Mouse (Mus musculus): Measurements from ENCODE around the gene Ap4b1.

Gene Ap4b1

DNA sequence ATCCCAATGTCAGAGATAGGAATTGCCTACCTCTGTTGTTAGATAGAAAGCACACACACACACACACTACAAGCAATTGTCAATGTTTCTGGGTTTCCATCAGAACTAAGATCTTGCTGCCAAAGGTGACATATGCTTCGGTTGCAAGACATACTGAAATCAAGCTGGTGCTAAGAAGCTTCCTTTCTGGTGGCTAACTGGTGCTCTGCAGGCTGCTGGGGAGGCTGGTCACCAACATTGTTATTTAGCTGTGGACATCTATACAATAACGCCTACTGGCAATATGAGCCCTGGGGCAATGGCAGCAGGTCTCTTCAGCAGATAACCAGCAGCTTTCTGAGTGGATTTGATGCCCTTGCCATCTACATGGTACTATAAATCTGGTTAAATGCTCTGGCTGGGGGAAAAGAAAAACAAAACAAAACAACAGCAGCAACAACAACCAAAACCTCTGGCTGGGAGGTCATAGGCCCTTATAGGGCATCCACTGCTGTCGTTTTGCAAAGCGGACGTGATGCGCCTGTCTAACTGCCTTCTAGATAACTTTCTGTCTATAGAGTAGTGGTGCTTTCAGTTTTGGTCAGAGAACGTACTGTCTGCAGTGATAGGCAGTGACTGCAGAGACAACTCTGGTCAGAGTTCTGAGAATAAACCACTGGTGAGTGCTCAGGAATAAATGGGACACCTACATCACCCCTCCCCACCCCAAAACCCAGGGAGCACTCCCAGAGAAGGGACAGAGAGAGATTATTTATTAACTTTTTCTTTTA, 47.9 kb downstream of the Ap4b1 start:
- no peak for DNase-seq

DNA sequence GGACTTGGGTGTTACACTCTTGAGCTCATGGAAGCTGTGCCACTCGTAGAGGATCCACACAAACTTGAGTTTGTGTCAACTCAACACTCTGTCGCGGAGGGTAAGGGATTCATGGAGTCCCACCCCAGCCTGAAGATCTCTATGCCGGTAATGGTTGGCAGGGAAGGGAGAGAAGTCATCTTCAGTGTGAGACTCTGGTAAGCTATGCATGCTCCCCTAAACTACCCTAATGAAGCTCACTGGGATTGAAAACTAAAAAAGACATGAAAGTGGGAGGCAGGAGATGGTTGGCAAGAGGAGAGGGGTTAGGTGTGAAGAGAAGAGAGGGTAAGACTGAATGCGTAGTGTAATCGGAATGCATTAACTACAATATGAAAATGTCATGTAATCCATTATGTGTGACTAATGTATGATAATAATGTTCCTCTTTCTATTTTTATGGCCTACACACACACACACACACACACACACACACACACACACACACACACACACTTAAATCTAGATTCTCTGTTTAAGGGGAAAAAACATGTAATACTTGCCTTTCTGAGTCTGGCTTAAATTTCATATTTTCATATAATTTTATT, 48.8 kb downstream of the Ap4b1 start:
- DNase-seq = no peak

DNA sequence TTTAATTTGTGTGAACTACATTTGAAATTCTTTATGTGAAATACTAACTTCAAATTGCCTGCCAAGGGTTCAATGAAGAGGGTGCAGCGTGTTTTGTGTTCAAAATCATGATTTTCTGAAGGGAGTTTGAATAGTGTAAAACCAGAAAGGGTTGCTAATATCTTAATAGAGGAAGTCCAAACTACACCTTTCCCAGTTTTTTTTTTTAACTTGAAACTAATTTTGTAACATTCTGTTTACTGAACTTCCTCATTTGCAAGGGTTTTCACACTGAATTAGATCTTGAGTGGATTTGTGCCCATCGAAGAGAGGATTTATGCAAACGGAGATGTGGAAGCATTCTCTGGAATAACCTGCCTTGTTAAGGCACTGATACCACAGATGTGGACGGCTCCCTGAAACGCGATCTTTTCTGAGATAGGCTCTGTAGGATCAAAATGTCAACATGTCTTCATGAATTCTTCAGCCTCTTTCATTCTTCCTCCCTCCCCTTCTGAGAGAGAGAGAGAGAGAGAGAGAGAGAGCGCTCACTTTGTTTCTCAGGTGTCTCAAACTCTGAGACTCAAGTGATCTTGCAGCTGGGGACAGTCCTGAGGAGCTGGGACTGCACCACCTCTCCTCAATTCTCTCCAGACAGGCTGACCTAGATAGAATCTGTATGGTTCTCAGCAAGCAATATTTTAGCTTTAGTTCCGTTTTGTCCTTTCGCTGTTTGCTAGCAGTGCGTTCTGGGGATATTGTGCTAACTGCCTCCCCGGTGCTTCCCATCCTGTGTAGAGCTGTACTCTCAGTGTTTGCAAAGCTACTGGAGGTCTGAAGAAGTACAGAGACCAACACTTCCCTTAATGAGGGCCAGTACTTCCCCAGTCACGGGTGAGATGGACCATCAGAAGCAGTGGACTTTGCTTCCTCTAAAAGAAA, 49.8 kb downstream of the Ap4b1 start, which contains the start of gene Ptpn22:
Gene Ptpn22, plus strand, starts transcription at position 915 of the 921 bp plus-strand sequence.
- peak; percentile 9 for DNase-seq

DNA sequence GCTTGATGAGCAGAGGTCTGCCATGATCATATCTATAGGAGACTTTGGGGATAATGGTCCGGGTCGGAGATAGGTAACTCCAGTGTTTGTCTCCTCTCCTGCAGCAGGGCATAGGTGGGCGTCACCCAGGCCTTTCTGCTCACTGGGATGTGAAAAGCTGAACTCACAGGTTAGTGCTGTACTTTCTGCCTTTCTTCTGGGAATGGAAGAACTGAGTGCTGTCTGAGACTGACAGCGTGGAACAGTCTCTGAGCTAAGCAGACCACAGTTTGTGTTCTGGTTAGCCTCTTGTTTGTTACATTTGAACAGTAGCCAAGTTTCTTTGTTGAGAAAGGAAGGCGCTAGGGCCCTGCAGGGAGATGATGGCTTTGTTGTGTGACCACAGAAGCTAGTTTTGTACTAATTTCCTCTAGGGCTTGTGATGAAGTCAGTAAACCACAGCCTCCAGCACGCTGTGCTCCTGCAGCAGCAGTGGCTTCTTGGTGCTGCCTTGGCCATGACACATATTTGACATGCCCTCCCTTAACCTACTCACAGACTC, 50.6 kb downstream of the Ap4b1 start:
- DNase-seq = peak; percentile 30

DNA sequence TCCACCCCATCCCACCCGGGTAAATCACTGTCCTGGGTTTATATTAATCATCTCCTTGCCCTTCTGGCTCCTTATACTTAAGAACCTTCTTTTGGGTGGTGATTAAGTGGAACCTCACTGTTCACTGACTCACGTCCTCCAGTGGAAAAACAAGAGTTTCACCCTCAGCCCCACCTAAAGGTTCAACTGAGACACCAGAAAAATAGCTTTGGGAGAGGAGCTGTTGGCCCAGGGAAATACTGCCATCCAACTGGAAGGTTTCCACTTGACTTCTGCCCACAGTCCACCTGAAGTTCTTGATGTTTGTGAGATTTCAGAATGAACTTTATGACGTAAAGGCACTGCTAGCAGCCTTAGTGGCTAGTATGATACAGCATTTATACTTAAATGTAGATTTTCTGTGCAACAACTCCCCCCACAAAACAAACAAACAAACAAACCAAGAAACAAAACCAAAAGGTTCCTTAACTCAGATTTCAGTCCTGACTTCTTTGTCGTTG, 53.5 kb downstream of the Ap4b1 start:
- no peak for DNase-seq

DNA sequence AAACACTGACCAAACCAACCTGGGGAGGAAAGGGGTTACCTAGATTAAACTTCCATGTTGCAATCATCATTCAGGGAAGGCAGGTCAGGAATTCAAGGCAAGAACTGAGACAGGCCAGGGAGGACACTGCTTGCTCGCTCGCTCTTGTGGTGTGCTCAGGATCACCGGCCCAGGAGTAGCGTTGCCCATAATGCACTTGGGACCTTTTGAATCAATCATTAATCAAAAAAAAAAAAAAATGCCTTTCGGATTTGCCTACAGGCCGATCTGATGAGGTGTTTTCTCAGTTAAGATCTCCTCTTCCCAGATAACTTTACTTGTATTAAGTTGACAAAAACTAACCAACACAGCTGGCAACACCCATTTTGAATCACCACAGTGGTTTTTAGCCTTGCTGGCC, 54.9 kb downstream of the Ap4b1 start:
- peak; percentile 21 for DNase-seq

DNA sequence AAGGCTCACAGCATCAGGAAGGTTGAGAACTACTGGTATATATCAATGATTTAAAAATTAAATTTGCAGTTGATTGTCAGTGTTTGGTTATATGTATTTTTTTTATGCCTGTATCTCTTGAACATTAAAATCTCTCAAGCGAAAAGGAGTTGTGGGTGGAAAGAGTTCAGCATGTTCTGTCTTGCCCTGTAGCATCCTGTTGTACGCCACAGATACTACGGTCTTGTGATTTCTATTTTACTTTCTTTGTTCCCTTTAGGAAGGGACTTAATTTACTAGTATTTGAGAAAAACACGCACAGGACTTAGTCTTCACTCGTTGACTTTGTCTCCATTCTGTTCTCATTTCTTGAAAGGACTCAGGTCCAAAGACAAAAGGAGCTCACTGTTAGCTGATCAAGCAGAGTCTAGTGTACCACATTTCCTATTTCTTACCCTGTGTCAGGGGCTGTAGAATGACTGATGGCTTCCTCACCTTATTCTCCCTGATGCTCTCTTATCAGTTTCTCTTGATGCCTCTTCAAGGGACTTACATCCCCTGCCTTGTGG, 58.2 kb downstream of the Ap4b1 start:
- DNase-seq = no peak

DNA sequence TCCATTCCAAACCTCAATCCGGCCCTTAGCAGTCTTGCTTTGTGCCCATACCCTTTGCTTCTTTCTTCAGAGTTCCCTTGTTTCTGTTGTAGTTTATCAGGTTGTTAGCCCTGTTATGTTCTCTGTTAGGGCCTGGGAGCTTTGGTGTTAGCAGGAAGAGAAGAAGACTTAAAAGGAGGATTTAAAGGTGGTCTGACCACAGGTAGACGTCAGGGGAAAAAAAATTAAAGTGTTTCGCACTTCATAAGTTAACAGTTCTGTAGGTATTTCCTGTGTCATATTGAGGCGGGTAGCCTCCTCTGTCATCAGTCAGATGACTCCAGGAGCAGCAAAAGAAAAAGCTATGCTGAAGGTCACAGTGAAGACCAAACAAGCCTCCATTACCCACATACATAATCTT, 58.7 kb downstream of the Ap4b1 start:
- no peak for DNase-seq
